Mouse (Mus musculus) heart, postnatal 14 days (tissue): ENCODE data around the gene Msn. TPM values are rescaled to one million over a fixed set of nuclear protein-coding genes. Genes with fewer than 3 reads are reported as not detected.
A peak's percentile ranks its signal among the peaks of the same experiment; 100 is the strongest.
"Not testable (repeated sequence)": the region's sequence is repeated elsewhere in the genome, so short reads cannot be mapped to it uniquely, and the experiment has no call there.

Experiments
- DNase-seq, 2 experiments: peaks; one replicate each; pipeline ENCODE4 v3.0.0; 2021 to 2022
- intact Hi-C: fragments of 180-260 bp; cut with DNase I; formaldehyde crosslinking; loops from one replicate; pipeline ENCODE4 v1.15.1; 2025
- total RNA-seq, 2 experiments: library from RNA; stranded (reverse); gene quantifications; 2 replicates each; pipeline ENCODE4 v1.2.3; 2021

The Msn gene
- total RNA-seq, 2 experiments from 2014 or later: 146 to 163 TPM

DNA sequence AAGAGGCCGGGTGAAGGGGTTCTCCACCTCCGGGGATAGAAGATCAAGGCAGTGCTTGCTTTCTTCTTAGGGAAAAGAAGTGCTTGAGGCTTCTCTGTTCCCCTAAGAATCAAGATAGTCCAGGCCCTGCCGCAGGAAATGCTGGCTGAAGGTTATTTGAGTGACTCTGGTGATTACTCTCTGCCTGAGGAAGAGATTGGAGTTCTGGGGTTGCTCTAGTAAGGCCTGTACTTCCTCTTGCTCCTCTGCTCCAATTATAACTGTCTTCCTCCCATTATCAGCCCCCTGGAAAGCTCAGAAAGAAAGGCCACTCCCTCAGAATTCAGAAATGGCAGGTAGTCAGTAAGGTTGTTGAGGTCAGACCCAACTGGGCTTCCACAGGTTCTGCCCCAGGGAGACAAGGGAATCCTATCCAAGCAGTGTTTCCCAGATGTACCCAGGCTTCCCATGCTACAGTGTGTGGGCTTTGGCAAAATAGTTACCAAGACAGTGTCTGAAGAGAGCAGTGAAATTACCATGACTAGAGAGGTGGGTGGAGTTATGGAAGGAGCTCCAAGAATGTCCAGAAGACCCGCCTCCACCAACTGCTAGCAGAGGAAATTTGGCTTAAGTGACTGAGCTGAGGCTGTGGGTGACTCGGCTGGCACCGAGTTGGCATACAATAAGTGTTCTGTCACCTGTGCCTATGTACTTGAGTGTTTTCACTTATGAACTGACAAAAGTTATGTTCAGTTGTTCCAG is 39.2 kb downstream of the Msn start:
- intact Hi-C loops: loop anchor here (2.0 to 5.0 kb wide), 3 partner anchors 38 to 110 kb away; partner anchors contain the start of gene Msn
- no peak for DNase-seq

- intact Hi-C loops: loop anchor here (2.0 kb wide), 1 partner anchor 111 kb away; no protein-coding TSS in a partner anchor
- peak in 1 of 2 experiments; percentile 33 for DNase-seq
These were observed 39.7 kb downstream of the Msn start for GRCm38 (mm10) chrX:96135581-96135980.

GRCm38 (mm10) chrX:96139262-96139661 is 43.4 kb downstream of the Msn start:
- no peak for DNase-seq
- intact Hi-C loops: no loop called here

DNA sequence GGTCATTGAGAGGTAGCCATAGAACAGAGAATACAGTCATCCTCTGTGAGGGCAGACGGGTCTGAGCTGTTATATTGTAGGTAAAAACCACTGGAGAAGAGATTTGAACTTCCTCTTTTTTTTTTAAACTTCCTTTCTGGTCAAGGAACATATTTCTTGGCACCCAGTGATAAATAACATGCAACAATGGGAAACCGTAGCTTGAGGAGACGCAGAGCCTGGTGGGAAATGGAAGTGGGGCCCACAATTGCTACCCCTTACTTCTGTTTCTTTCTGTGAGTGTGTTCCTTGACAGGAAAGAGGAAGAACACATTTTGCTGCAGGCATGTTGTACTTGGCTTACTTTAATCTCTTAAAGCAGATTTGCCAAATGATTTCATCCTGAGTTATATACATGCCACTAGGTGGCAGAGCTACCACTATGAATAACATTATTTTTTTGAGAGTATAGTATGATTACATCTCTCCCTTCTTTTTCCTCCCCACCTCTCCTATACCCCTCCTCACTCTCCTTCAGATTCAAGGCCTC is 49.2 kb downstream of the Msn start:
- intact Hi-C loops: no loop called here
- DNase-seq: no peak

GRCm38 (mm10) chrX:96148217-96148616 is 52.4 kb downstream of the Msn start:
- intact Hi-C loops: no loop called here
- no peak for DNase-seq

DNA sequence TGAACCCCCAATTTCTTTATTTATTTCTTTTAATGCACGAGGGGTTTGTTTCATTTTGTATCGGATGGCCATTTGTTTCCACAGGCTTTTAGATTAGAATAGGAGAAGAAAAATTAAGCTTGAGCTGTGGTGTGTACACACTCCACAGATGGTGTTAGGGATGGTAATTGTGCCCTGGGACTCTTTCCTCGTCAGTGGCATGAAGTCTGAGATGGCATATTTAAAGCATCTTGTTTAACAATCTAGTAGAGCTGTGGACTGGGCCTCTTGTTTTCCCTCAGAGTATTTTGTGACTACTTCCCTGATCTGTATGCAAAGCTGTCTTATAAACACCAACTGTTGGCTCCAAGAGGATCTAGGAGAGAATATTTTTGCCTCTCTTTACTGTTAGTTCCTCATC is 57.5 kb downstream of the Msn start:
- intact Hi-C loops: no loop called here
- no peak for DNase-seq

- no peak for DNase-seq
- intact Hi-C loops: no loop called here
These were observed 62.1 kb downstream of the Msn start for GRCm38 (mm10) chrX:96157936-96158335.

DNA sequence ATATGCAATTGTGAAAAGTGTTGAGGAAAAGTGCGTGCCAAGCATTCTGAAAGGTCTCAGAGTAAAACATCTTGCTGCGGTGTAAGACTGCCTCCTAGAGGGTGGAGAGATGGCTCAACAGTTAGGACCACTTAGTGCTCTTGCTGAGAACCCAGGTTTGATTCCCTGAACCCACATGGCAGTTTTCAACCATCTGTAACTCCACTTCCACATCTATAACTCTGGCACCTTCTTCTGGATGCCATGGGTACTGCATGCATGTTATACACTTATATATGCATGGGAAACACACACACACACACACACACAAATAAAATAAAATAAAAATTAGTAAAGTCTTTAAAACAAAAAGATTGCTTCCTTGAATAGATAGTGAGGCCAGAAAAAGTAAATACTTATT is 66.7 kb downstream of the Msn start:
- DNase-seq: peak; percentile 11 to 38
- intact Hi-C loops: loop anchor here (5.0 kb wide), 1 partner anchor 145 kb away; no protein-coding TSS in a partner anchor

GRCm38 (mm10) chrX:96171645-96172388 is 76.0 kb downstream of the Msn start:
- intact Hi-C loops: no loop called here
- DNase-seq: no peak

DNA sequence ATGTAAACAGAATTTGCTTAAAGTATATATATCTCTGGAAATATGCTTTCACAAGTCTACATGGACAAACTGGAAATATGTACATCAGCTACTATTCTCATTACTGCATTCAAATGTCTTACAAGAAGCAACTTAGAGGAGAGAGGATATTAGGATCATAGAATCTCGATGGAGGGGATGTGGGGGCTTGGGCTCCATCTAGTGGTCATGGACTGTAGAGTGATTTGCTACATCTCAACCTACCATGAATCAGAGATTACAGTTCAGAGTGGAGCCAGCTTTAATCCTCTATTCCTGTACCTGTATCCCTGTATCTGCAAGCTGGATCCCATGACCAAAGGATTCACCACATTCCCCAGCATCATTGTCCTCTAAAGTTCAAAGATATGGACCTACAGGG is 82.6 kb downstream of the Msn start:
- intact Hi-C loops: loop anchor here (1.0 to 5.0 kb wide), 3 partner anchors 46 to 172 kb away; no protein-coding TSS in a partner anchor
- DNase-seq: peak; percentile 22 to 55

- DNase-seq: no peak
- intact Hi-C loops: loop anchor here (5.0 kb wide), 1 partner anchor 693 kb away; no protein-coding TSS in a partner anchor
These were observed 88.4 kb downstream of the Msn start for GRCm38 (mm10) chrX:96184100-96184732.

DNA sequence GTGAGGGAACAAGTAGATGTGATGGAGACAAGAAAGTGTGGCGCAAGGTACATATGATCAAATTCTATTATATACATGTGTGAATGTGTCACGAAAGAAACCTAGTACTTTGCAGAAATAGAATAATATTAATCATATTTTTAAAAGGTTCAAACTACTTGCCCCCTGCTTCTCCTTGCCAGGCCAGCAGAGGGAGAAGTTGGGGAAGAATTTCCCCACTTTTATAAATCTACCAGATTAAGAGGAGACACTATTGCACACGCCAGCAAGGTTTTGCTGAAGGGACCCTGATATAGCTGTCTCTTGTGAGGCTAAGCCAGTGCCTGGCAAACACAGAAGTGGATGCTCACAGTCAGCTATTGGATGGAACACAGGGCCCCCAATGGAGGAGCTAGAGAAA is 109.3 kb downstream of the Msn start:
- intact Hi-C loops, DNase-seq: not testable (repeated sequence)

- intact Hi-C loops: no loop called here
- no peak for DNase-seq
These were observed 111.0 kb downstream of the Msn start for GRCm38 (mm10) chrX:96206872-96207271.

GRCm38 (mm10) chrX:96218088-96218487 is 122.2 kb downstream of the Msn start:
- intact Hi-C loops: no loop called here
- DNase-seq: no peak

Other genes starting within 250 kb of the Msn start
- gene Las1l, start 139.1 kb upstream of the Msn start, total RNA-seq: 10 to 100 TPM; 32.4 to 35.6 TPM
- 1 to 10 TPM in 1 of 2 experiments, under 1 TPM in 1; 0.65 to 1.0 TPM for gene Vsig4, start 197.4 kb downstream of the Msn start, total RNA-seq